Mouse (Mus musculus) 3134 (cell line): ENCODE measurements around the gene Slc3a2.
A peak's percentile ranks its signal among the peaks of the same experiment; 100 is the strongest.
"Not testable (repeated sequence)": the region's sequence is repeated elsewhere in the genome, so short reads cannot be mapped to it uniquely, and the experiment has no call there.

Experiments used
- DNase-seq: peaks from one replicate; pipeline ENCODE4 v3.0.0-alpha.2; 2011; ENCODE audit warnings: low spot score; ENCODE audit not compliant: insufficient read length; ENCODE audit errors: extremely low read depth

The Slc3a2 gene

GRCm38 (mm10) chr19:8728335-8729099 is 5.3 kb upstream of the Slc3a2 start:
- DNase-seq, result peak; percentile 56

GRCm38 (mm10) chr19:8727495-8728114 is 4.4 kb upstream of the Slc3a2 start:
- DNase-seq, result no peak

- no peak for DNase-seq
Observed at GRCm38 (mm10) chr19:8726609-8727390, 3.6 kb upstream of the Slc3a2 start.

- no peak for DNase-seq
Observed at GRCm38 (mm10) chr19:8725081-8725613, 2.0 kb upstream of the Slc3a2 start.

- DNase-seq, result no peak
Observed at GRCm38 (mm10) chr19:8724392-8724791, 1.2 kb upstream of the Slc3a2 start.

GRCm38 (mm10) chr19:8723574-8724346 is 591 bp upstream of the Slc3a2 start:
- DNase-seq, result no peak

GRCm38 (mm10) chr19:8722559-8722906 is 636 bp downstream of the Slc3a2 start:
- no peak for DNase-seq

- DNase-seq, result no peak
Observed at GRCm38 (mm10) chr19:8722021-8722420, 1.1 kb downstream of the Slc3a2 start.

- no peak for DNase-seq
Observed at GRCm38 (mm10) chr19:8721378-8721777, 1.8 kb downstream of the Slc3a2 start.

GRCm38 (mm10) chr19:8719037-8719436 is 4.1 kb downstream of the Slc3a2 start:
- DNase-seq, result not testable (repeated sequence)

GRCm38 (mm10) chr19:8718357-8718756 is 4.8 kb downstream of the Slc3a2 start:
- no peak for DNase-seq

GRCm38 (mm10) chr19:8716767-8717475 is 6.2 kb downstream of the Slc3a2 start:
- no peak for DNase-seq

- DNase-seq, result no peak
Observed at GRCm38 (mm10) chr19:8715868-8716766, 7.1 kb downstream of the Slc3a2 start.

GRCm38 (mm10) chr19:8714653-8715481 is 8.3 kb downstream of the Slc3a2 start:
- no peak for DNase-seq

- DNase-seq, result no peak
Observed at GRCm38 (mm10) chr19:8713997-8714652, 9.0 kb downstream of the Slc3a2 start.

GRCm38 (mm10) chr19:8713306-8713996 is 9.7 kb downstream of the Slc3a2 start:
- DNase-seq, result peak; percentile 89

- peak; percentile 74 for DNase-seq
Observed at GRCm38 (mm10) chr19:8712870-8713305, 10.3 kb downstream of the Slc3a2 start.
